Mouse (Mus musculus): ENCODE data around the gene Camk2d.

GRCm38 (mm10) chr3:126806145-126806544 lies 210.0 kb downstream of the Camk2d start:
- no peak for TF ChIP-seq CTCF (IDR thresholded peaks at IDR 0.05; ENCODE audit: insufficient read depth, low read depth, low read length)
- TF ChIP-seq POLR2A (IDR thresholded peaks at IDR 0.05; ENCODE audit: insufficient read depth, low read depth, low read length), result no peak

All from olfactory bulb, adult 2 months (tissue).